Mouse (Mus musculus) brain, embryonic 14.5 days (tissue): Measurements from ENCODE around the gene Larp1. TPM values are rescaled to one million over a fixed set of nuclear protein-coding genes. Genes with fewer than 3 reads are reported as not detected.

Source experiments
- DNase-seq: peaks from one replicate; pipeline ENCODE4 v3.0.0-alpha.2; 2011; ENCODE audit warnings: low read depth
- CTCF ChIP-seq: fragments of 200-500 bp; IDR thresholded peaks from 2 replicates; pipeline ENCODE4 v1.5.1; 2012; ENCODE audit warnings: inconsistent platforms, mild to moderate bottlenecking, moderate library complexity, borderline replicate concordance; ENCODE audit not compliant: insufficient read depth, insufficient read length; ENCODE audit errors: extremely low read depth
- POLR2A ChIP-seq: fragments of 200-500 bp; IDR thresholded peaks from 2 replicates; pipeline ENCODE4 v1.6.1; 2012; ENCODE audit warnings: mild to moderate bottlenecking, inconsistent platforms, borderline replicate concordance; ENCODE audit not compliant: poor library complexity, insufficient read depth, insufficient read length, severe bottlenecking; ENCODE audit errors: extremely low read depth
- polyA plus RNA-seq: library from polyadenylated mRNA; depleted of rRNA; stranded (reverse); fragments of >200 nt; gene quantifications from 2 replicates; pipeline ENCODE4 v1.2.3, GENCODE M21; 2012

Gene Larp1
- polyA plus RNA-seq, 1 experiment: 57.6 TPM

- DNase-seq: no peak
- TF ChIP-seq CTCF: no peak
- no peak for TF ChIP-seq POLR2A
Measured at GRCm38 (mm10) chr11:58017422-58017821, 8.6 kb downstream of the Larp1 start.

- no peak for TF ChIP-seq CTCF
- TF ChIP-seq POLR2A: no peak
- no peak for DNase-seq
Measured at GRCm38 (mm10) chr11:58018287-58018686, 9.4 kb downstream of the Larp1 start.

- TF ChIP-seq CTCF (no peak), POLR2A (no peak)
Measured at GRCm38 (mm10) chr11:58018701-58019100, 9.8 kb downstream of the Larp1 start.

DNA sequence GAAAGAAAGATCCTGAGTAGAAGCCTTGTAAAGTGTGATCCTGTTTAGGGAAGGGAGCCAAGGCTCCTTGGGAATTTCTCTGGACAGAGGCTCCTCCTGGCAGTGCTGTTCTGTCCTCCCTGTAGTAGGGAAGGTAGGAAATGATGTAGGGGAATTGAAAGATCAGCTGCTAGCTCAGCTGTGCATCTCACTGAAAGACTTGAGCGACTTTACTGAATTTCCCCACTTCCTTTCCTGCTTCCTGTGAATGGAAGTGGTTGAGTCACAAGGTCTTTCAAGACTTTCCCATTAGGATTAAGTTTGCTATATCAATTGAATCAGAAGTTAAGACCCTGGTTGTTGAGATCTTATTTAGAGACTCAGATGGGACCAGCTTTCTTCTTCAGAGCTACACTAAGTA lies 12.2 kb downstream of the Larp1 start:
- TF ChIP-seq CTCF: no peak
- no peak for DNase-seq

More at GRCm38 (mm10) chr11:58018701-58019100, 9.8 kb downstream of the Larp1 start:
- no peak for DNase-seq

- no peak for DNase-seq
- no peak for TF ChIP-seq POLR2A
- no peak for TF ChIP-seq CTCF
Measured at GRCm38 (mm10) chr11:58021618-58022017, 12.8 kb downstream of the Larp1 start.

GRCm38 (mm10) chr11:58024271-58024670 lies 15.4 kb downstream of the Larp1 start:
- no peak for DNase-seq

GRCm38 (mm10) chr11:58024671-58025070 lies 15.8 kb downstream of the Larp1 start:
- no peak for DNase-seq
- TF ChIP-seq CTCF (no peak), POLR2A (no peak)

More at GRCm38 (mm10) chr11:58024271-58024670, 15.4 kb downstream of the Larp1 start:
- TF ChIP-seq POLR2A (no peak), CTCF (no peak)

DNA sequence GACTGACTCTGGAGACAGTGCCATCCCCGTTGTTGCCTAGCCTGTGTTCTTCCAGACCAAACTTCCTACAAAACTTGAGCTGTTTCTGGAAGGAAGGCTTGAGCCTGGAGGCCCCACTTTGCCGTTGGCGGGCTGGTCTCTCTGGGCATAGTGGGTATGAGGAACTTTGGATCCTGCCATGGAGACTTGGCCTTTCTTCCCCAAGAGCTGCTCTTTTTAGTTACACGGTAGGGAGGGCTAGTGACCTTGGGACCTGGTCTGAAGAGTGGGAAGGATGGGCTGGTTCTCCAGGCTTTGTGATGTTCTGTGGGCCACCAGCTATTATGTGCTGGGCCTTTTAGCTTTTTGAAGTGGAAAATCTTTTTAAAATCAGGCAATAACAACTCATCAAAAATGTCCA lies 17.0 kb downstream of the Larp1 start:
- DNase-seq: no peak
- no peak for TF ChIP-seq POLR2A
- no peak for TF ChIP-seq CTCF

DNA sequence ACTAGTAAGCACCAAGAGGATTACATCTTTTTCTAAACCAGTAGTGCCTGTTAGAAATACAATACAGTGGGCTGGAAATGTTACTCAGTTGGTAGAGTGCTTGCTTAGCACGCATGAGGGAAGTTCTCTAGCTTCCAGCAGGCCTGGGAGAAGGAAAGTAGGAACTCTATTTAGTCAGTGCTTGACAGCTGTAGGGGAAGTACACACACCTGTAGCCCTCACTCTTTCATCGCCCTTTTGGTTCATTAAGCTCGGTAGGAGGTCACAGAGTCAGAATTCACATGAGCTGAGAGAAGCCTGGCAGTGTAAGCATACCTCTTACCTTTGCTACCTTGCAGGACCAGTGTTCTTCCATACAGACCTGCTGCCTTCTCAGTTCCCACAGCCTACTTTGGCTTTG lies 17.5 kb downstream of the Larp1 start:
- no peak for TF ChIP-seq CTCF
- TF ChIP-seq POLR2A: no peak
- no peak for DNase-seq

DNA sequence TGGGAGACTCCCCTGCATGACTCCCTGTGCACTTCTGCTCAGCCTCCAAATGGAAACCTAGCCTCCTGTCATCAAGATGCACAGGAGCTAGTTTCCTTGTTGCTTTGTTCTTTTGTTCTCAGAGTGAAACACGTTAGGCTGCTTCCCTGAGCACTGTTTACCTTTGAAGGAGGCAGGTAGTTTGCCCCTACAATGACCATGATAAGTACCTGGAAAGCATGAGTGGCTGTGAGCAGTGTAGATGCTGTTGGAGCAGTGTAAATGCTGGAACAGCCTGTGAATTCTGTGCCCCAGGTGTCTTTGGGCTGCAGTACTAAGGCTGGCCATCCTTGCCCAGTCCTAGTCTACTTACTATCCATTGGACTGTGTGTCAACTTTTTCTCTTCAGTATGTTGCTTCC lies 18.0 kb downstream of the Larp1 start:
- no peak for DNase-seq
- TF ChIP-seq POLR2A (no peak), CTCF (no peak)

GRCm38 (mm10) chr11:58028981-58029380 lies 20.1 kb downstream of the Larp1 start:
- TF ChIP-seq POLR2A: no peak
- TF ChIP-seq CTCF: no peak
- DNase-seq: no peak

DNA sequence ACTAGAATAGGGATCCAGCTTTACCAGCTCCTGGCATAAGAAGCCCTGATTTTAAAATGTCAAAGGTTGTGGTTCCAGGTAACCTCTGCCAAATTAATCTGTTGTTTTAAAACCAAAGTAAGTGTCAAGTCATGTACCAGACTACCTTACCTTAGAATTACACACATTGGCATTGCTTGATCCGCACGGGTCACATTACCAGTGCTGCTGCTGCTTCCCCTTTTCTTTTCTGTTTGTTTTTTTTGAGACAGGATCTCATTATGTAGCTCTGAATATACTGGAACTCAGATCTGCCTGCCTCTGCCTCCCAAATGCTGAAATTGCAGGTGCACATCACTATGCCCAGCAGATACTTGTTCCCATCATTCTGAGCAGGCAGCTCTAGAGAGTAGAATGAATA lies 21.0 kb downstream of the Larp1 start:
- no peak for TF ChIP-seq CTCF
- TF ChIP-seq POLR2A: no peak
- no peak for DNase-seq

- TF ChIP-seq POLR2A: no peak
- TF ChIP-seq CTCF: no peak
- no peak for DNase-seq
Measured at GRCm38 (mm10) chr11:58031176-58031575, 22.3 kb downstream of the Larp1 start.
